Mouse (Mus musculus) T-helper 2 cell (primary cell): ENCODE data around the gene Mid1.
"Not testable (repeated sequence)": the region's sequence is repeated elsewhere in the genome, so short reads cannot be mapped to it uniquely, and the experiment has no call there.

ENCODE experiments used
- in situ Hi-C: fragments of 300-600 bp; cut with MboI, MseI; formaldehyde crosslinking; loops from one replicate; pipeline ENCODE4 v1.15.1; 2025; ENCODE audit warnings: high pct_unique_total_duplicates

Gene Mid1

GRCm38 (mm10) chrX:170014038-170014437, 329.0 kb downstream of the Mid1 start:
- in situ Hi-C loops = not testable (repeated sequence)

DNA sequence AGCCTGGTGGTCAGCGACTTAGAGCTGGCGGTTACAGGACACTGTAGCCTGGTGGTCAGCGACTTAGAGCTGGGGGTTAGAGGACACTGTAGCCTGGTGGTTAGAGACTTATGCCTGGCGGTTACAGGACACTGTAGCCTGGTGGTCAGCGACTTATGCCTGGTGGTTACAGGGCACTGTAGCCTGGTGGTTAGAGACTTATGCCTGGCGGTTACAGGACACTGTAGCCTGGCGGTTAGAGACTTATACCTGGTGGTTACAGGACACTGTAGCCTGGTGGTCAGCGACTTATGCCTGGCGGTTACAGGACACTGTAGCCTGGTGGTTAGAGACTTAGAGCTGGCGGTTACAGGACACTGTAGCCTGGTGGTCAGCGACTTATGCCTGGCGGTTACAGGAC, 330.9 kb downstream of the Mid1 start:
- in situ Hi-C loops = not testable (repeated sequence)

DNA sequence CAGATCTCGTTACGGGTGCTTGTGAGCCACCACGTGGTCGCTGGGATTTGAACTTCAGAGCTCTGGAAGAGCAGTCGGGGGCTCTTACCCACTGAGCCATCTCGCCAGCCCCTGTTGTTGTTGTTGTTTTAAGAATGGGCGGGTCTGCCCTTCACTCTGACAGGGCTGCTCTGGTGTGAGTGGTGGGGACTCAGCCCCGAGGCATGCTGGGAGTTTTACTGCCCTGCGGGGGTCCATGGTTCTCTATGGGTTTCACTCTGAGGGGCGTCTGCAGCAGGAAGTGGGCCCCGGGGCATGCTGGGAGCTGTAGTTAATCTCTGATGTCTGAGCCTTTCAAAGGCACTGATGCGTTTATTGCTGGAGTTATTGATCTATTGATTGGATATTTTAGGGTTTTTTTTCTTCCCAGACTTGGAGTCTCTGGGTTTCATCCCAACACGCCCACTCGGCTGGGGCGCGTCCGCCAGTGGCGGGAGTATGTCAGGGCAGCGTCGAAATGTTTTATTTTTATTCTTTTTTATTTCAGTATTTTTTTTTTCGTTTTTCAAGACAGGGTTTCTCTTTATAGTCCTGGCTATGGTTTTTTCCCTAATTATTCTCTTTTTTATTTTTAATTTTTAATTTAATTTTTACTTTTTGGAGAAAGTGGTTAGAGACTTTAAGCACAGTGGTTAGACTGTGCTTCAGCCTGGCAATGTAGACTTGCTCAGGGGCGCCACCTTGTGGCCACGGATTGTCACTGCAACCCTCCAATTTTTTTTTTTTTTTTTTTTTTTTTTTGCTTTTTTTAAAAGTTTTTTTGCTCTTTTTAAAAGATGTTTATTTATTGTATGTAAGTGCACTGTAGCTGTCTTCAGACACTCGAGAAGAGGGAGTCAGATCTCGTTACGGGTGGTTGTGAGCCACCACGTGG, 332.6 kb downstream of the Mid1 start:
- in situ Hi-C loops = not testable (repeated sequence)

- in situ Hi-C loops = not testable (repeated sequence)
Measured at GRCm38 (mm10) chrX:170018571-170019218, 333.7 kb downstream of the Mid1 start.

- in situ Hi-C loops = not testable (repeated sequence)
Measured at GRCm38 (mm10) chrX:170019219-170019953, 334.4 kb downstream of the Mid1 start.

DNA sequence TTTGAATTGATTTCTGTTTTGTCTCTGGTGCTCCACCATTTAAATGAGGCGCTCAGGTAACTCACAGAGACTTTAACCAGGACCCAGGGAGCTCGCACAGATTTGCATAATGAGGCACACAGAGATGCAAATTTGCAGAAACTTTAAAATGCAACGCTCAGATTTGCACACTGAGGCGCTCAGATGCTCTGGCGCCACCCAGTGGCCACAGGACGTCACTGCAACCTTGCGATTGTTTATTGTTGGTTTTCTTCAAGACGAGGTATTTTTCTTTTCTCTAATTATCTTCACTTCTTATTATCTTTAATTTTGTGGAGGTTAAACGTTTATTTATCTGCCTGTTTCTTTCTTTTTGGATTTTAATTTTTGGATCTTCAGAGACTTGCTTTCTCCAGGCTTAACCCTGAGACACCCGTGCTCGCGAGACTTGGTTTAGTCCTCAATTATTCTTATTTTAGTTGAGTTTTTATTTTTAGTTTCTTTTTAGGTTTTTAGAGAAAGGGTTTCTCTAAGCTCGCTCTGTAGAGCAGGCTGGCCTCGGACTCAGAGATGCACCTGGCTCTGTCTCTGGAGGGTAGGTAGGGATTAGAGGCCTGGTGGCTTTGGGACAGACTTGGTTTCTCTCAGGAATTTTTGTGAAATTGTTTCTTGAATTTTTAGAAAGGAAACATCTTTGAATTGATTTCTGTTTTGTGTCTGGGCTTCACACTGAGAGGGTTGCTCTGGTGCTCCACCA, 335.1 kb downstream of the Mid1 start:
- in situ Hi-C loops = loop anchor here (10.0 kb wide), 1 partner anchor 45 kb away; no protein-coding TSS in a partner anchor

DNA sequence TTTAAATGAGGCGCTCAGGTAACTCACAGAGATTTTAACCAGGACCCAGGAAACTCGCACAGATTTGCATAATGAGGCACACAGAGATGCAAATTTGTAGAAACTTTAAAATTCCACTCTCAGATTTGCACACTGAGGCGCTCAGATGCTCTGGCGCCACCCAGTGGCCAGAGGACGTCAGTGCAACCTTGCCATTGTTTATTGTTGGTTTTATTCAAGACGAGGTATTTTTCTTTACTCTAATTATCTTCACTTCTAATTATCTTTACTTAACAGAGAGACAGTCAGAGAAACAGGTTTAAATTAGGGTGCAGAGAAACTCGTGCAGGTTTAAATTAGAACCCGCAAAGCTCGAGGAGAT, 335.7 kb downstream of the Mid1 start:
- in situ Hi-C loops = loop anchor here (10.0 kb wide), 1 partner anchor 46 kb away; no protein-coding TSS in a partner anchor

DNA sequence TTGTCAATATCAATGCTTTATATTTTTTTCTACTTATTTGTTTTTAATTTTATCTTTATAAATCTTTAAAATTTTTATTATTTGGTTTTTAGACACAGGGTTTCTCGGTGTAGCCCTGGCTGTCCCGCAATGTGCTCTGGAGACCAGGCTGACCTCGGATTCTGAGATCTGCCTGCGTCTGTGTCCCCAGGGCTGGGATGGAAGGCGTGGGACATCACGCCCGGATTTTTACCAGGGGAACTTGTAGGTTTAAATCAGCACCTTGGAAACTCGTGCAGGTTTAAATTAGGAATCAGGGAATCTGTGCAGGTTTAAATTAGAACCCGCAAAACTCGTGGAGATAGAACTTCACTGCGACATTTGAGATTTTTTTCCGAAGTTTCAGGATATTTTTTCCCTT, 336.2 kb downstream of the Mid1 start:
- in situ Hi-C loops = loop anchor here (10.0 kb wide), 1 partner anchor 46 kb away; no protein-coding TSS in a partner anchor

DNA sequence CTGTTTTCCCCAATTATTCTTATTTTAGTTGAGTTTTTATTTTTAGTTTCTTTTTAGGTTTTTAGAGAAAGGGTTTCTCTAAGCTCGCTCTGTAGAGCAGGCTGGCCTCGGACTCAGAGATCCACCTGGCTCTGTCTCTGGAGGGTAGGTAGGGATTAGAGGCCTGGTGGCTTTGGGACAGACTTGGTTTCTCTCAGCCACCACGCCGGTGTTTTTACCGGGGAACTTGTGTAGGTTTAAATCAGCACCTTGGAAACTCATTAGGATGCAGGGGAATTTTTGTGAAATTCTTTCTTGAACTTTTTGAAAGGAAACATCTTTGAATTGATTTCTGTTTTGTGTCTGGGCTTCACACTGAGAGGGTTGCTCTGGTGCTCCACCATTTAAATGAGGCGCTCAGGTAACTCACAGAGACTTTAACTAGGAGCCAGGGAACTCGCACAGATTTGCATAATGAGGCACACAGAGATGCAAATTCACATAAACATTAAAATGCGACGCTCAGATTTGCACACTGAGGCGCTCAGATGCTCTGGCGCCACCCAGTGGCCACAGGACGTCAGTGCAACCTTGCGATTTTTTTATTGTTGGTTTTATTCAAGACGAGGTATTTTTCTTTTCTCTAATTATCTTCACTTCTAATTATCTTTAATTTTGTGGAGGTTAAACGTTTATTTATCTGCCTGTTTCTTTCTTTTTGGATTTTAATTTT, 336.9 kb downstream of the Mid1 start:
- in situ Hi-C loops = loop anchor here (10.0 kb wide), 1 partner anchor 47 kb away; no protein-coding TSS in a partner anchor
